Mouse (Mus musculus) spleen, adult 18-20 months (tissue): ENCODE measurements around the gene 5031439G07Rik.

Experiments used
- DNase-seq, 2 experiments: peaks; one replicate each; pipeline ENCODE4 v3.0.0; 2022; ENCODE audit warnings: mixed read lengths in 2 of 2

The 5031439G07Rik gene

DNA sequence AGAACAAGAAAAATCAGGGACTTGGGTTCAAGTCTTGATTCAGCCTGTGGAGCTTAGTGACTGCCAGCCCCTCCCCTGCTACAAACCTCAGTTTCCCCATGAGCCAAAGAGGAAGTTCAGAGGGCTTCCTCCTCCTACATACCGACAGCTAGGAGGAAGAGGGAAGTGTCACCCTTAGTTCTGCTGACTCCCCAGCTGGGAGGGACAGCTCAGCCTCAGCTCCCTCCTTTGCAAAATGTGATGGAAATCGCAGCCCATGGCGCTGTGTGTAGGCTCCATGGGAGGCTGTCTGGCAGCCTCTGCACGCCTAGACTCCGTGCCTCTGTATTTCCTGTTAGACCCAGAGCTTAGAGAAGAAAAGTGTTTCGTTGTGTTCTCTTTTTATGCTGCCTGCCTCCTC, 6.1 kb upstream of the 5031439G07Rik start:
- DNase-seq: no peak

DNA sequence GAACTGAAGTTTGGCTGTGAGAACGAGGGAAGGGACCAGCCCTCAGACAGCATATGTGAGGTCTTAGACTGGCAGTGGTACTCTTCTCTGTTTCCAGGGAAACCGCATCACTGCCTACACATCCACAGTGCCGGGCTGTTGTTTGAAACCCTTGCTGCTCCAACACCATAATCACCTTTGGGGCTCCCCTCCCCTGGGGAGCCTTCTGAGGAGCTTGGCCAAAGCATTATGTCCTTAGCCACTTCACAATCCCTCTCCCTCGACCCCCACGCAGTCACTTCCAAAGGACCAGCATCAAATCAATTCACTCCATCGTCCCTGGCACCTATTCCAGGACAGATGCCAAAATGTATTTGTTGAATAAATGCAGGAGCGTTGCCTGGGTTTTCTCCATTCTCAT, 1.4 kb upstream of the 5031439G07Rik start:
- DNase-seq: no peak

GRCm38 (mm10) chr15:84989098-84989497, 747 bp upstream of the 5031439G07Rik start:
- DNase-seq: no peak

DNA sequence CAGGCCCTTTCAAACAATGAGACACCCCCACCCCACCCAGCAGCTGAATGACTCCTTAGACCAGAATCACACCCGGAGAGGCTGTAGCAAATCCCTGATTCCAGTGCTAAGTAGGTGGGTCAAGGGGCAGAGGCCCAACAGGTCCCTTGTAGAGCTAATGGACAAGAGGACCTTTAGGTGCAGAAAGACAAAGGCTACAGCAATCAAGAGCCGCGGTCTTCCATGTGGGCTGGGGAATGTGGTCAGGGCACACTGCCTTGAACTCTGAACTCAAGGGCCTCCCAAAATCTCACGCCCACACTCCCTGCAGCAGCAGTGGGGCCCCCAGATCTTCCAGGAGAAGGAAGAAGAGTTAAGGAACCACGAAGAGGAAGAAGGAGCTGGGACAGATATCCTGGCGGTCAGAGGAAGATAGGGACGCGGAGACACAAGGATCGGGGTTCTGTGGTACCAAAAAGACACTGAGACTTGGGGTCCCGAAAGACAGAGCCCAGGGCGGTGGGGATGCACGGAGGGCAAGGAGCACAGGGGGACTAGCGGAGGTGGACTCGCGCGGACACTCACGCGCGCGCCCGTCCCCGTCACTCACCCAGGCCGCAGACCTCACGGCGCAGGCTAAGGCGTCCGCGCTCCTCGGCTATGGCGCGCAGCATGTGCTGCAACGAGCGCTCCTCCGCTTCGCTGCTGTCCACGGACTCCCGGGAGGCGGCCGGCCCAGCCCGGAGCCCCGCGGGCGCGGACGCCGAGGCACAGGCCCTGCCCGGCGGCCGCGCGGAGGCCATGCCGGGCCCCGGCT, 1.1 kb downstream of the 5031439G07Rik start:
- peak in 1 of 2 experiments; percentile 59 for DNase-seq

GRCm38 (mm10) chr15:84986171-84987019, 2.0 kb downstream of the 5031439G07Rik start:
- peak; percentile 41 to 47 for DNase-seq

DNA sequence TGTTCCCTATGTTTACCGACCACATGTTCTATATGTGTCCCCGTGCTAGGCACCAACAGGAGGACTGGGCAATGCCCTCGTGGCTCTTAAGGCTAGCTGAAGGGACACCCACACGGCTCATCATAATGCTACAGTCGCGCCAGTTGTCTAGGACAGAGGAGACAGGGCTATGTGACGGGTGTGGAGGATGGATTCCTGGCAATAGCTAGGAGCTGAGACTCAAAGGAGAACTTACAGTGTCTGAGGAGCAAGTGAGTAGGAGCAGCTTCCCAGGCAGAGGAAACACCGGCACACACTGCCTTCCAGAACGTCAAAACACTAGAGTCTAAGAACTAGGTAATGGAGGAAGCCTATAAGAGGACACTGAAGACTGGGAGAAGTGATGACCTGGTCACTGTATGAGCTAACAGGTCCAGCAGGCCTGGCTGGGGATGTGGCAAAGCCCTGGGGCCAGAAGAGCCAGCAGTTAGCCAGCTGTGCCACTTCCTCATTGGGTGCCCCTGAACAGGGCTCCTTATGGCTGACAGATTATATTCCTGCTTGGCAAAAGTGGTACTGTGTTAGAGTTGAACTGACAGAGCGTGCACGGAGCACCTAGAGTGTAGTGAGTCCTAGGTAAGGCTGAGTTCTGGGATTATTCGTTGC, 2.7 kb downstream of the 5031439G07Rik start:
- no peak for DNase-seq

DNA sequence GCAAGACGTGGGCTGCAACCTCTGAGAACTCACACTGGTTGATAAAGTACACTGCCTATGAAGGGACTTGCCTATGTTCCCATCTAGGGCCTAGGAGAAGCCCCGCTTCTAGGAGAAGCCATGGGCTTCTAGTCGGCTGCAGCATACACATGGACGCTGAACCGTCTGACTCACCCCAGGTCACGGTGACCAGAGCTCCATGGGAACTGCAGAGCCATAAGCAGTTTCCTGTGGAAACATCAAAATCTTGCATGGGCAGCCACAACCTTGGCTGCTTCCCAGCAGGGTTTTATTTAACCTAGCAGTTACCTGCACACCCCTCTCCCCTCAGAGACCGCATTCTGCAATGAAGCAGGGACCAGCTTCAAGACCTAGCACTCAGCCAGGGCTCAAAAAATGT, 4.6 kb downstream of the 5031439G07Rik start:
- DNase-seq: no peak

GRCm38 (mm10) chr15:84982888-84983287, 5.5 kb downstream of the 5031439G07Rik start:
- no peak for DNase-seq

GRCm38 (mm10) chr15:84981609-84982313, 6.6 kb downstream of the 5031439G07Rik start:
- peak; percentile 22 to 32 for DNase-seq

GRCm38 (mm10) chr15:84975729-84976128, 12.6 kb downstream of the 5031439G07Rik start:
- no peak for DNase-seq

DNA sequence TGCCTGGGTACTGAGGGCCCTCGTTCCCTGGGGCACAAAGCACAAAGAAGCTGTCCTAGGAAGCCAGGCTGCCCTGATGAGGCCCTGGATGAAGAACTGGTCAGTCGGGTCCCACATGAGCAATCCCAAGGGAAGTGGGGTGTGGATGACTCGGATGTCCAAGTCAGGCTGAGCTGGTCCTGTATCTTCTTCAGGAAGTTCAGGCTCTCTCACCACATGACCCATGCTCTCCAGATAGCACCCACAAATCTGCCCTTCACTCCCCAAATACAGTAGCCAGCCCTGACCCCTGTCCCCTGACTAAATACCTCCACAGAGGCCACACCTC, 14.8 kb downstream of the 5031439G07Rik start:
- no peak for DNase-seq

- DNase-seq: no peak
These were observed 15.3 kb downstream of the 5031439G07Rik start for GRCm38 (mm10) chr15:84972860-84973543.

GRCm38 (mm10) chr15:84968534-84968933, 19.8 kb downstream of the 5031439G07Rik start:
- DNase-seq: no peak

GRCm38 (mm10) chr15:84965575-84966360, 22.6 kb downstream of the 5031439G07Rik start:
- peak; percentile 29 to 66 for DNase-seq

DNA sequence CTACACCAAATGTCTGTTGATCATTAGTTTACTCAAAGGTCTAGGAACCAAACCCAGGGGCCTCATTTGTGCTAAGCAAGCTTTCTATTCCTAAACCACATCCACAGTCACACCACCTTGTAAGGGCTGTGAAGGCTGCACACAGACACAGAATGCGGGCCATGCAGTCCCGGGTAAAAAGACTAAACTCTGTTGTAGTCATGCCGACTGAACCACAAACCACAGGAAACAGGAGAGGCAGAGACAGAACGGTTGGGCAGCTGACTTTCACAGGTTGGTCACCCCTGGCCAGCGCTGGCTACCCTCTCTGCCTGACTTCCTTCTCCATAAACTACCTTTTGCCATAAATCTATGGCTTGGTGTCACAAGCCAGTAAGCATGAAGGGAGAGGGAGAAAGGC, 23.6 kb downstream of the 5031439G07Rik start:
- no peak for DNase-seq

GRCm38 (mm10) chr15:84962518-84962917, 25.8 kb downstream of the 5031439G07Rik start:
- no peak for DNase-seq

- DNase-seq: no peak
These were observed 27.7 kb downstream of the 5031439G07Rik start for GRCm38 (mm10) chr15:84960692-84961091.

DNA sequence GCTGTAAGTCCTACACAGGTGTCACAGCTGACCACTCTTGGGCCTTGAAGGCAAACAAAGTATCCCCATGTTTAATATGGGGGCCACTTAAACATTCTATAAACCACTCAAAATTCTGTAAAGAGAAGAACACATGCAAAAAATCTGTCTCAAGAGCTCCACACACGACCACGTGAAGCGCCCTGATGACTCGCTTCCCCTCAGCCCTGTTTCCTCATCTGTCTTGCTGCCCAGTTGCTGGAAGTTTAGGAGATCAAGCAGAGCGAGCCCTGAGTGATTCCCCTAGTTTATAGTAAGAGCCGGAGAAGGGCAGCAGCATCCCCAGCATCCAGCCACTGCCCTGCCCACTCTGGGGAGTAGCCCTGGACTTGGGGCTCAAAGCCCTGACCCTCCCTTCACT, 28.5 kb downstream of the 5031439G07Rik start:
- no peak for DNase-seq

DNA sequence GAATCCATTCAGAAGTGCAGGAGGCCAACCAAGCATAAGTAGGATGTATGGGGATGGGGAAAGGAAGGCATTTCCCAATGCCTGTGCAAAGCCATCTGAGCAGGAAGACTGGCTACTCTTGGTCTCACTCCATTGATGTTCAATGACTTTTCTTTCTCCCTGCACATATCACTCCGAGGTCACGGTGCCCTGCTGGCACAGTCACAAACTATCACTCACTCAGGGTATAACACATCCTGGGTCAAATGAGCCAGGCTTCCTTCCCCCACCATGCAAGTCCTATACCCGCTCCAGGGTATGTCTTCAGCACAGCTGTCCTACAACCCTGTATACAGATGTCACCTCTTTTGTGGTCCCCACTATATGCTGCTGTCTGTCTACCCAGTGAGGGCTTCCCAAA, 30.0 kb downstream of the 5031439G07Rik start:
- no peak for DNase-seq

- no peak for DNase-seq
These were observed 30.5 kb downstream of the 5031439G07Rik start for GRCm38 (mm10) chr15:84957851-84958250.

GRCm38 (mm10) chr15:84953259-84953658, 35.1 kb downstream of the 5031439G07Rik start:
- DNase-seq: no peak
